Mouse (Mus musculus): ENCODE data around the gene Larp1b. TPM values are rescaled to one million over a fixed set of nuclear protein-coding genes. Genes with fewer than 3 reads are reported as not detected.

Larp1b gene
- total RNA-seq, 2 experiments from 2014 or later, result 37.3 to 39.9 TPM

DNA sequence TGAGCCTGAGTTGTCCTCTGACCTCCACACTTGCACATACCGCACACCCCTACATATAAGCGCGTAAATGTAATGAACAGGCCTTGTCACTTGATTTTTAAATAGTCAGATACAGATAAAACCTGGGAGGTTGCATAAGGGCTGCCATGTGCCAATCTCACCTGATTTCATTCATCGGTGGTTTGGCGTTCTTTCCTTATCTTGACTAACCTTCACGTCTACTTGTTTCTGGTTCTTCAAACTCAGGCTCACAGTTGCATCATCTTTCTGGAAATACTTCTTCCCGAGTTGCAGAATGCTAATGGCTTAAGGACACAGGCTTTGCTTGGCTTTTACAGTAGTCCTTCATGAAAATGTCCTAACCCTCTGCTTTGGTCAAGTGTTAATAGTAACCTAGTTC, 71.1 kb downstream of the Larp1b start:
- no peak for DNase-seq

DNA sequence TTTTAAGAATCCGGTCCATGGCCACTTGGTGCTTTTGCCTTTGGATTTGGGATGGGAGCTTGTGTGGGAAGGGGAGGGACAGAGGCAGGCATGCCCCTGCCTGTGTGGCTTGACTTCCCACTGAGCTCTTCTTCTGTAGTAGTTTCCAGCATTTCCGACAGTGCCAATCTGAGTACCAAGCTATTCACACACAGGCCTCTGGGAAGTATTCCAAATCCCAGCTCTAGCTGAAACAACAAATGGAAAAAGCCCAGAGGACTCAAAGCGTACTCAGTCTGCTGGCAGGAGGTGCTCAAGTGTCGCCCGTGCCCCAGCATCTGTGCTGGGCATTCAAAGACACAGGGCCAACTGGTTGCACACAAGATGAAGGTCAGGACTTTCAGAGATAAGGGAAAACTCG, 72.4 kb downstream of the Larp1b start:
- peak; percentile 43 for DNase-seq

DNA sequence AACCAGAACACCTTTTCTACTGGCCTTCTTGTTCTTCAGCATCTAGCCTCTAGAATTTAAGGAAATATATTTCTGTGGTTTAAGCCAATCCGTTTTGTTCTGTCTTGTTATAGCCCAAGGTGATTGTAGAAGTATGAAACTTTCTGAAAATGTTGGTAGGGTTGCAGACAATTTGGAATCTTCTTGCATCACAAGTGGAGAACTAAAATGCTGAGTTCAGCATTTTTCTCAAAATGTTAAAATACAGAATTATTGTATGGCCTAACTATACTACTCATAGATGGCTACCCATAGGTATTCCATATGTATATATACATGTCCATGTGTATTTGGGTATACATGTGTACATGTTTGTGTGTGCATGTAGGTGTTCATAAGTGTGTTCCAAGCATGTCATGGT, 81.1 kb downstream of the Larp1b start:
- no peak for DNase-seq

DNA sequence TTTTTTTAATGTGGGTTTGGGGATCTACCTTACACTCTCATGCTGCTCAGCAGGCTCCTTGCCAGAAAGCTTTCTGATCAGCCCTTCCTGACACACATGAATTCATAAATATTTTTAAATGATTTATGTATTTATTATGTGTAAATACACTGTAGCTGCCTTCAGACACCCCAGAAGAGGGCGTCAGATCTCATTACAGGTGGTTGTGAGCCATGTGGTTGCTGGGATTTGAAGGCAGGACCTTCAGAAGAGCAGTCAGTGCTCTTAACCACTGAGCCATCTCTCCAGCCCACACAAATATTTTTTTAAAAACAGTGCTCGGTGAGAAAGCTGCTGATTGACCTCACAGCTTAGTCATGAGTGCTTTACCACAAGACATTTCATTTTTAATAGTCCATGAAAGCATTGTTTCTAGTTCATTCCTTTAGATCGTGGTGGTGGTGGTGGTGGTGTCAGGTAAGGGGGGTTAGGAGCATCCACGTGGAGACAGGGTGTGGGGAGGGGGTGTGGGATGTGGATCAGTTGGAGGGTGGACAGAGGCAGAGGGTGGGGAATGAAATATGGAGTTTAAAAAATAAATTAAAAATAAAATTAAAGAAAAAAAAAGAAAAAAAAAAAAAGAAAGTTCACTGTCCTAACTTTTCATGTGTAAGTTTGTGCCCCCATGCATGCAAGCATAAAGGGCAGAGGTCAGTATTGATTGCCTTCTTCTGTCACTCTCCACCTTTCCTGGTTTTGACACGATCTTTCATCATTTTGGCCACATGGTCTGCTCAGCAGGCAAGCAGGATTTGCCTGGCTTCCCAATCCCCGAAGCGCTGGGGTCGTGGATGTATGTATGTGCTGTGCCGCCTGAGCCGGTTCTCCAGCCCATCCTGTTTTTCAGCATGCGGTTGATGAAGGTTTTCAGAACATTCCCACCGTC, 81.9 kb downstream of the Larp1b start:
- no peak for DNase-seq

DNA sequence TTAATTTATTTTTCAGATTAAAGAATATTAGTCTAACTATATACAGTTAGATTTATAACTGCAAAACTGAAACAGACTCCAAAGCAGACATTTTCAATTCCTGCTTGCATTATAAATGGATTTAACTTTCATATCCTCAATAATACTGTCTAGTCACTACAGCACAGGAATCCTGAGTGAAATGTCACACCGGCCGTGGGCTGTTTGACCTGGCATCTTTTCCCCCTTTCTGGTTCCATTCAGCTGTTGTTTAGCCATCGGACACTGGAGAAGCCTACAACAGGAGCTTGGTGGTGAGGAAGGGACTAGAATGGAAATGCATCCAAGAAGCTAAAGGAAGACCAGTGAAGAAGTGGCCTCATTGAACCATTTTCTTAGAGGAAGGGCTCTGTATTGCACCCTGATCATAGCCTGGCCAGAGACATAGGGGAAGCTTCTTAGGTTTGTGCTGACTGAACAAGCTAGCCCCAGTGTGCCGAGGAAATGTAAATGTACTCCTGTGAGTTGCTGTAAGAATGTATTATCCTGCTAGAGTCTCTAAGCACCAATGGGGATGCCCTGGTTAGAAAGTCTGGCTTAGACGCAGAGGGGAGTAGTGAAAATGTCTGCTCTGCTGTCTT, 88.8 kb downstream of the Larp1b start:
- DNase-seq, result no peak

DNA sequence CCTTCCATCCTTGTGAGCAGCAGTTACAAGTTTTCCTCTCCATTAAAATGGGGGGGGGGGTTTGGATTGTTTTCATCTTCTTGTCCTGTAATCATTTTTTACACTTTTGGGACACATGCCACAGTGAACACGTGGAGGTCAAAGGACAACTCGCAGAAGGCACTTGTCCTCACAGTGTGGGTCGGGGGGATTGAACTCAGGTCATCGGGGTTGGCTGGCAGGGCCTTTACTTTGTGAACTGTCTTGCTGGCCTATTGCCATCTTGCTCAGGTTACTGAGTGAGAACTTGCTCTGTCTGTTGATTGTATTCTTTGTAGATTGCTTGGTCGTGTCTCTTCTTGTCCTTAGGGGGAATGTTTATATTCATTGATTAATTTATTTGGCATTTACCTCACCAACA, 91.6 kb downstream of the Larp1b start:
- DNase-seq, result no peak

DNA sequence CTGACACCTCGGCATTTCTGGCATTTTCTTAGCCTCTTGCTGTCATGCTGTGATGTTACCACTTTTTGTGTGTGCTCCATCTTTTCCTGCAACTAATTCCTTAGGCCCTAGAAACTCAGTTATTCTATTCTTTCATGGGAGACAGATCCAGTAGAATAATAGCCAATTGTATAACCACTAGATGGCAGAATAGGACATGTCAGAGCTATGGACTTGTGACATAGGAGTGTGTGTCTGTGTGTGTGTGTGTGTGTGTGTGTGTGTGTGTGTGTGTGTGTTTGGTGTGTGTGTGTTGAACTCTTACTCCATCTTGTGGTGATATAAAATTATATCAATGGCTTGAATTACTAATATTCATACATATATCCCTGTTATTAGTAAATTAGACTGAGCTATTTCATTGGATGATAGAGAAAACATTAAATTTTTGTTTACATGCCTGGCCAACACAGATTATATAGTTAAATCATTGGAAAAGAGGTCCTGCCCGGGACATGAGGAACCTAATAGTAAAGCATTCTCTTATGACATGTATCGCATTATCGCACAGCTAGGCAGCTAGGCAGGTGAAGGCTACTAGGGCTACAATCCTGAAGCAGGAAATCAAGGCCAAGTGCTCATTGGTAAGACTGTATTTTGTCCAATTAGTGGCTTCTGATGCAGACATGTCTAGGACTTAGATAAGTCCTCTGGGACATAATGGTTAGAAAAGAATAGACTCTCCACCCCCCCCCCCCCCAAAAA, 92.7 kb downstream of the Larp1b start:
- peak; percentile 36 for DNase-seq

DNA sequence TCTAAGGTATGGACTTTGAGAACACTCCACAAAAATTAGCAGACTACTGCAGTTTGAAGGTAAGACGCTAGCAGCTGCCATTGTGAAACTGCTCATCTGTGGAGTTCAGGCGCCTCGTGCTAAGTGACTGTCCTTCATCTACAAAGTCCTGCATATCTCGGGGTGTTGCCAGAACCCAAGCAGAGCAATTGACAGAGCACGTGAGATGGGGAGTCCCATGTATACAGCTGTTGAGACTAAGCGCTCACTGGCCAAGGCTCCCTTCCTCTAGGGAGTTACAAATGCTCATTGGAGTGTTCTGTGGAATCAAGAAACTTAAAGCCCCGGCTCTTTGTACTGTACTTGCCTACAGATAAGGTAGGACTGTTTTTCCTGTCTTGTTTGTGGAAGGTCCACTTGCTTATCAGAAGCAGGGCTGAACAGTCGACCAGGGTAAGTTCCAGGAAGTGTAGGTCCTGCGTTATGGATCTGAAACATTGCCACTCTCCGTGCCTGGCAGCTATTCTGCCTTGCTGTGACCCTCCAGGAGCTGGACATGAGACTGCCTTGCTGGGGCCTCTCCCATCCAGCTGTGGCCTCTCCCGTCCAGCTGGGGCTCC, 94.2 kb downstream of the Larp1b start:
- no peak for DNase-seq

DNA sequence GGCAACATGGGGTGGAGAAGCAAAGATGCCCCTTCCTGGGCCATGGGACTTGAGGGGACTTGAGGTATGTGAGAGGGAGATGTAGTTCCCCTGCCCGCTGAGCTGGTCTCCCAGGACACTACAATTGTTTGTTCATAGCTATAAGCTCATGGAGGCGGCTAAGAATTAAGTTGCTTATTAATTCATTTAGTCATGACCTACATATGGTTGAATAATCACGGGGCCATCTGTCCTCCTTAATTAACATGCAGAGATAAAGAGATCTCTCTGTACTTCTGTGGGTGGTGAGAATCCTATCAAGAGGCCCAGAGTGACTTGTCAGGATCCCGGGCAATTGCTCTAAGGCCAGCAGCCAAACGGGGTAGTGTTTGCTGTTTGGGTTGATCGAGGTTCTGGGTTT, 98.2 kb downstream of the Larp1b start:
- DNase-seq, result no peak

DNA sequence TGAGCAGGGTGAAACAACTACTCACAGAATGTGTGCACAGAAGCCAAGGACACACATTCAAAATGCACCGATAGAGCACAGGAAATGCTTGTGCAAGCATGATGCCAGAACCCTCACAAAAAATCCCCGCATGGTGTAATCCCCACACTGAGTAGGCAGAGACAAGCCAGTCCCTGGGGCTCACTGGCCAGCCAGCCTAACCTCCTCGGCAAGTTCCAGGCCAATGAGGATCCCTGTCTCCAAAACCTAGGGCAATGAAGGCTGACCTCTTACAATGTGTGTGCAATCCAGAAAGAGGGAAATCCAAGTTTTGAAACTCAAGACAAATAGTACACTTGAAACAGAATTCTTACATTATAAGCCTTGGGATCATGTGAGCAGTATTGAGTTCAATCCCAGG, 103.7 kb downstream of the Larp1b start:
- peak; percentile 14 for DNase-seq

DNA sequence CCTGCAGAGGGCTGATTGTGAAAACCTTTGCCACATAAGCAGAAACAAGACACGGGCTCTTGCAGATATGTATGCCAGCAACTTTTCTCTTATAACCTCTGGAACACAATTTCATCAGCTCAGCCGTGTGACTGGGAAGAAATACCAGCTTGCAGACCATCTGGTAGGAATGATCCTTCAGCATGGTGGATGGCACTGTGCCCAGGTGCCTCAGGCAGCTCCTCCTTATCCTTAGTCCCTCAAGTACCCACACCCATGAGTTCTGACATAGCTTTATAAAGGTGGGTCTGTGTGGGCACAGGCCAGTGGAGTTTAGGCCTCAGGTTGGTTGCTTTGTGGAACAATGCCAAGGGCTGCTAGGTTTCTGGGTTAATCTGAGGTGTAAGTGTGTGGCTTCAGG, 108.8 kb downstream of the Larp1b start:
- peak; percentile 49 for DNase-seq

DNA sequence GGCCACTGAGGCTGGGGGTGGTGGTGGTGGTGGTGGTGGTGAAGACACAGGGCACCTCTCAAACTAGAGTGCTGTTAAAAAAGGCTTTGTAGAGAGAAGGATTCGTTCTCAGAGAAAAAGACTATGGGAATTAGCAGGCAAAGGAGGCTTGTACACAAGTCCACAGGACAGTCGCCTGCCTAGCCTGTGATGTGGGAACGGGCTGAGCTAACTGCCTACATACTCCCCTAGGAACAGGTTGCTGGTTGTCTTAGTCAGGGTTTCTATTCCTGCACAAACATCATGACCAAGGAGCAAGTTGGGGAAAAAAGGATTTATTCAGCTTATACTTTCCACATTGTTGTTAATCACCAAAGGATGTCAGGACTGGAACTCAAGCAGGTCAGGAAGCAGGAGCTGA, 109.6 kb downstream of the Larp1b start:
- no peak for DNase-seq

DNA sequence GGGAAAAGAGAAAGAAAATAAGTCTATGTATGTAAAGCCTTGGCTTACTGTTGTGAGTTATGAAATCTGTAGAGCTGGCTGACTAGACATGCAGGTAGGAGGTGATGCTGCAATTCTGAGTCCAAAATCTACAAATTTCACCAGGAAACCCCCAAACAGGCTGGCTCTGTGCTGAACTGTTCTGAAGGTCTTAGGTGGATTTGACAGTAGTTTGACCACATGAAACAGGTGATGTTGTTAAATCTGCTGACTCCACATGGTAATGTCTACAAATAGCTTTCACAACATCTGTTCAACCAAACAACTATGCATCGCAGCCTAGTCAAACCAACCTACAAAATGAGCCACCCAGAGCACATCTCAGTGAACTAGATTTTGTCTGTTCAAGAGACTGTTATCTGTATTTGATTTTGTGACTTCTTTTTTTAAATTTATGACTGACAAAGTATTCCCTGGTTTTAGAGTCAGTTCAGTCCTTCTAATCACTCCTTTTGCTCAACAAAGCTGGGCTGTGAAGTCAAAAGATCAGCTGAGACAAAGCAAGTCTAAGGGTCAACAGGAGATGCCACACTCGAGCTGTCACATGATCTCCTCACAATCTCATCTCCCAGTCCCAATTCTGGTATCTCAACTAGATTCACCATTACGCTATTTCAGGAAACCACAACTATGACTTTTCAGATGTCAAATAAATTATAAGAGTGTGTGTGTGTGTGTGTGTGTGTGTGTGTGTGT, 112.4 kb downstream of the Larp1b start:
- no peak for DNase-seq

DNA sequence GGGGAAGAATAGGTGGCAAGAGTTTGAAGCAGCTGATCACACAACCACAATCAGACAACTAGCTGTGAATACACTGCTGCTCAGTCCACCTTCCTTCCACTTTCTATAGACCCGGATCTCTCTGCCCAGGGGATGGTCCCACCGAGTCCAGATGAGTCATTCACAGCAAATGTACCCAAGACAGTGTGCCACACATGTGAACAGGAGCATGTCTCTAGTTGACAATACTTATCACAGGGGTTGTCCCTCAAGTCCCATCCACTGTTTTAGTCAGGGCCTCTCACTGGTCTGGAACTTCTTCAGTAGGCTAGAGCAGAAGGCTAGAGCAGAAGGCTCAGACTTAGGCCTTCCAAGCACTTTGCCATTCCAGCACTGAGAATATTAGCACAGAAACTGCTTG, 113.1 kb downstream of the Larp1b start:
- DNase-seq, result no peak

DNA sequence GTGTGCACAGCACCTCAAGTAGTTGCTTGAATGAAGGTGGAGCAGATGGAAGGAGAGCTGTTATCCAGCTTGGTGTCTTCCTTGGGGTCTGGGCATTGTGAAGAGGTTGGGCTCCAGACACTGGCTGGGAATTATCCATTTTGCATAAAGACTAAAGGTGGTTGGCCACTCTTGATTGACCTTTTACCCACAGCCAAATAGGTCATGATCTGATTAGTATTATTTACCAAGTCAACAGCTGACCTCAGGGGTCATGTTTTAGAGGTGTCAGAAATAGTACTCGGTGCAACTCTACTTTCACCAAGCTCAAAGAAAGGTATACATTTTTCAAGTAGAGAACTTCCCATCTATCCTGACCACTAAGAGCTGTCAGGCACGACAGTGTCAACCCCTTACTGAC, 115.7 kb downstream of the Larp1b start:
- no peak for DNase-seq

DNA sequence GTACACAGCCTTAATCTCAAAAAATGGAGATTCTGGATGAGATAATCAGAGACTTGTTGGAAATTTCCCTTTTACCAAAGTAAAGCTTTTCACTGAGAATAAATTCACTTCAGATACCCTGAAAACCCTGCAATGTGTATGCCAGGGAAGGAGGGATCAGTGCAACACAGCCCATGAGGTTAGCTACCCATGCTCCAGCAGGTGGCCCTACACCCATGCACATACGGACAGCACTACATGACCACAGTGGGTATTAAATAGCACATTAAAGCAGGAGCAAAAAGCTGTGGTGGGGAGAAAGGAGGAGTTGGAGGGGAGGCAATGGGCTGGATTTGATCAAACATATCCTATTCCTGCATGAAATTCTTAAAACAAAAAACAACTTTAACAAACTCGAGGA, 120.9 kb downstream of the Larp1b start:
- DNase-seq, result no peak

DNA sequence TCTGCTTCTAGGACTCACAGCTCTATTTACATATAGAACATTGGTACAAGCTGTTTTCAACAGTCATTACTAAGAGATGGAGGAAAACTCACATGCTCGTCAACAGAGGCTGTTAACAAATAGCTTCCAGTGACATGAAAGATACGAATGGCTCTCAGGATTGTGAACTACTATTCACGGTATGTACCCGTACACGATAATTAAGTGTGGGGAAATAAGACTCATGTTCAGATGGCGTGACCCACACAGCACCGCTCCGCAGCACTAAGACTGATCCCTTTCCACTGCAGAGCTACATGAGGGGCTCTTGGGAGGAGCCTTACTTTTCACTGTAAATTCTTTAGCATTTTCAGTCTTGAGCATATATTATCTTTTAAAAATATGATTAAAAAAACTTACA, 125.7 kb downstream of the Larp1b start:
- DNase-seq, result no peak

DNA sequence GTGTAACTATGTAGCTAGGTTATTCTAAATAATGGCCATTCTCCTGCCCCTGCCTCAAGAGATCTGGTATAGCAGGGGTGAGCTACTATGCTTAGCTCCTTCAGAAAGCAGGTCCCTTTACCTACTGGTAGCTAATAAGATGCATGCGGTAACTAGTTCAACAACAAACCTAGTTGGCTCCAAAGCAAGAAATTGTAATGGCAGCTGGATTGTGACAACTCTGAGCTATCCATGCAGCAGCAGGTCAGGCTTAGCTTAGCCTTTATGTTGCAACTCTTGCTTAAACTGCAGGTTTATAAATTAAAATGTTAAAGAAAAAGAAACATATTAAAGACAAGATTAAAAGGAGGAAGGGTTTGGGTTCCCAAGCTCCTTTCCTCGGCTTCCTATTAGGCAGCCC, 129.0 kb downstream of the Larp1b start:
- no peak for DNase-seq

DNA sequence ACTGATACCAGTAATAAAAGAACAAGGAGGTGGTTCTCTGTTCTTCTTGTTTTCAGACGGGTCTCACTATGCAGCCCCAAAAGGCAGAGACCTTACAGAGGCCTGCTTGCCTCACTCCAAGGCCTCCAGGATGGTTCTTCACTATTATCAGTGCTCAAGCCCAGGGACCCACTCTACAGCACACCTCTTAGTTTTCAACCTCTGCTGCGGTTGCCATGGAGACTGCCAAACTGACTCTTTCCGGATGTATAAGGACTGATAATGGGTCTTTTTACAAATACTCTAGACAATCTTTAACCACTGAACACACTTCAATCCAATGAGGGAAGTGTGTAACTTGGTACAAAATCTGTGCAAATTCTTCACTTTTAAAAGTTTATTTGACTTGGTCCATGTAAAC, 131.1 kb downstream of the Larp1b start:
- no peak for DNase-seq

DNA sequence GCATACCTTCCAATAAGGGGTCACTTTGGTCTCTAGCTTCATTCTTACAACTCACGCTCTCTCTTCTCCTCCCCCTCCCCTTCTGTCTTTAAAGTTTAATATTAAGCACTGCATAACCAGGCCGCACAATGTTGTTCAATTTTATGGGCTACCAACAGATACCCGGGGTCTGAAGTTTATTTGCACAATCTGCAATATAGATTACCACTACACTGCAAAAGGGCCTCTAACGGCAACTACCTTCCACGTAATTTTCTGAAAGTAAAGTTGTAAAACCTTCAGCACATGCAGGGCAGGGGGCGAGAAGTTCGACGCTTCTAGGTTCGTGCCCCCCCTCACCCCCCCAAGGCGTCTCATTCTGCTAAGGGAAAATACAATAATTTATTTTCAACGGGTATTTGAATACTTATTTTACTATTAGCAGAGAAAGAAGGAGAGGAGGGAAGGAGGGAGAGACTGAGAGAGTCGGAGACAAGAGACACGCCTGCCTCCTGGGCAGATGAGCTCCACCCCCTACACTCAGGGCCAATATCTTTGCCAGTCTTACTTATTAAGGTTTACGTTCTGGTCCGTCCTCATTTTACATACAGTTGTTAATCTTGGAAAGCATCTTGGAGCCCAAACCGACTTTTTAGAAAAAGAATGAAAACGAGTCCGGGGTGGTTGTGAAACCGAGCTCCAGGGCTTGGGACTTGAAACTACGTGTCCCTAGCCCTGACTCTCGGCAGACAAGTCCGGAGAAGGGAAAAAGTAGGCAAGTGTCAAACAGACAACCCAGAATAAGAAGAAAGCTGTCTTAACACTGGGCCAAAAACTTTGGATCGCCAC, 132.1 kb downstream of the Larp1b start:
- DNase-seq, result peak; percentile 42

DNA sequence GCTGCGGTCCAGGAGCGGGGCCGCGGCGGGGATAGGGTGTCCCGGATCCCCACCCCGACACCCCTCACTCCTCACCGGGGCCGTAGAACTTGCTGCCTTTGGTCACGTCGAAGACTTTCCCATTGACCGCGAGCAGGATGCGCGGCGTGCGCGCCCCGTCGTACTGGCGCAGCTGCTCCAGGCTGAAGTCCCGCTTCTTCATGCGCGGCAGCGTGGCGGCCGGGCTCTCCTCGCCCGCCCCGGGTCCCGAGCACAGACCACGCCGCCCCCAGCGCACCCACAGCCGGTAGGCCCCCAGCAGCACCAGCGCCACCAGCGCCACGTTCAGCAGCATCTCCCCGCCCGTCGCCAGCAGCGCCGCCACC, 132.9 kb downstream of the Larp1b start:
- DNase-seq, result no peak
